Mouse (Mus musculus): ENCODE data around the gene Rdm1.

- TF ChIP-seq CTCF (IDR thresholded peaks at IDR 0.05; ENCODE audit: borderline replicate concordance, control insufficient read depth, extremely low read depth, insufficient read depth, low read length, poor library complexity) (no peak), POLR2A (IDR thresholded peaks at IDR 0.05; ENCODE audit: control insufficient read depth, extremely low read depth, insufficient read depth, low read length, poor library complexity) (no peak)
These were observed 9.8 kb upstream of the Rdm1 start for GRCm38 (mm10) chr11:101616948-101617767.
